In genomic region chr10:9243281-9243618, GRCm38 (mm10) we compare ENCODE assay signal across 10 mouse cellular contexts.
"Had no signal": no experiment of that assay in that cellular context is flagged by ENCODE, and none has a peak within 500 bp of the region (broad histone marks: within the 10 kb centered on the region; RNA-seq: fewer than 3 reads in every experiment).

No protein-coding gene starts in this region.

- H3K4me3 ChIP-seq: kidney, embryonic 15.5 days; limb, embryonic 13.5 days; stomach, embryonic 15.5 days had no signal

- H3K27ac ChIP-seq: kidney, embryonic 15.5 days; limb, embryonic 13.5 days; liver, embryonic 14.5 days; stomach, embryonic 15.5 days had no signal

- H3K9ac ChIP-seq: kidney, embryonic 15.5 days; limb, embryonic 13.5 days; liver, embryonic 14.5 days; stomach, embryonic 15.5 days had no signal

- DNase-seq: kidney, postnatal 14 days; left cerebral cortex, postnatal 4 days; lung, adult 18-20 months; right cerebral cortex, postnatal 14 days; thymus, adult 2 months; thymus, postnatal 25 days had no signal

- H3K9me3 ChIP-seq: kidney, embryonic 15.5 days; limb, embryonic 13.5 days; stomach, embryonic 15.5 days had no signal

- H3K4me2 ChIP-seq: kidney, embryonic 15.5 days; limb, embryonic 13.5 days; stomach, embryonic 15.5 days had no signal

- H3K36me3 ChIP-seq: kidney, embryonic 15.5 days; limb, embryonic 13.5 days; stomach, embryonic 15.5 days had no signal

- H3K4me1 ChIP-seq: kidney, embryonic 15.5 days; limb, embryonic 13.5 days; stomach, embryonic 15.5 days had no signal

- H3K27me3 ChIP-seq: kidney, embryonic 15.5 days; limb, embryonic 13.5 days; stomach, embryonic 15.5 days had no signal
